Mouse (Mus musculus): ENCODE data around the gene Rapgef4.

- TF ChIP-seq GATA1 (IDR thresholded peaks at IDR 0.05; ENCODE audit: low read length) (no peak), TAL1 (IDR thresholded peaks at IDR 0.05; ENCODE audit: low read length) (no peak)
Measured at GRCm38 (mm10) chr2:72179600-72180301, 198.7 kb downstream of the Rapgef4 start.
